Mouse (Mus musculus): ENCODE results near the gene Mpi. TPM values are rescaled to one million over a fixed set of nuclear protein-coding genes. Genes with fewer than 3 reads are reported as not detected.

Mpi gene
- total and polyA plus RNA-seq, 3 experiments: 28.2 to 37.3 (median 28.6) TPM

GRCm38 (mm10) chr9:57584991-57585390 lies 32.4 kb upstream of the Mpi start:
- Histone ChIP-seq H3K9ac (ENCODE audit: insufficient read depth, low read depth) (no peak overlapping the region), H3K4me3 (replicated peaks in 1 of 3; ENCODE audit: low read depth in 2 of 3, low read length in 2 of 3, poor library complexity in 1 of 3) (no peak overlapping the region), H3K9me3 (replicated peaks; ENCODE audit: low read length) (no peaks in the 10 kb centered on the region), H3K36me3 (replicated peaks in 1 of 2; ENCODE audit: control insufficient read depth in 1 of 2, insufficient read depth in 1 of 2, low read length in 1 of 2) (peaks cover 60 to 82% of the 10 kb centered on the region in 2 experiments), H3K4me1 (ENCODE audit: control insufficient read depth in 1 of 2, insufficient read depth in 2 of 2) (peaks cover 0 to 17% of the 10 kb centered on the region in 2 experiments; a peak in 2 of 4 replicates), H3K4me2 (ENCODE audit: insufficient read depth, low read depth, poor library complexity, severe bottlenecking) (no peak overlapping the region), H3K27ac (ENCODE audit: insufficient read depth, low read depth) (no peak overlapping the region), H3K79me2 (replicated peaks; ENCODE audit: control insufficient read depth, extremely low read depth, insufficient read depth, poor library complexity, severe bottlenecking) (no peaks in the 10 kb centered on the region), H3K27me3 (replicated peaks) (no peaks in the 10 kb centered on the region)
- DNase-seq (ENCODE audit: extremely low read depth): no peak
- dilution Hi-C loops (cut with MboI; ENCODE audit: extremely low pct_ligation_motif_present, extremely low pct_unique_long_range_greater_than_20kb, low sequenced_read_pairs): no loop called here
- in situ Hi-C loops (cut with MboI; ENCODE audit: low pct_ligation_motif_present, low pct_unique_long_range_greater_than_20kb, low sequenced_read_pairs): no loop called here
- TF ChIP-seq MAZ (IDR thresholded peaks at IDR 0.05; ENCODE audit: low read depth, low read length): no peak
- TF ChIP-seq POLR2A (IDR thresholded peaks at IDR 0.05; ENCODE audit: low read depth, low read length): no peak
- no peak for TF ChIP-seq SMC3 (IDR thresholded peaks at IDR 0.05; ENCODE audit: low read depth, low read length)
- no peak for TF ChIP-seq ETS1 (conservative IDR thresholded peaks at IDR 0.05; ENCODE audit: low read depth, low read length)
- no peak for TF ChIP-seq NELFE (IDR thresholded peaks at IDR 0.05; ENCODE audit: low read depth, low read length)
- no peak for TF ChIP-seq NRF1 (IDR thresholded peaks at IDR 0.05; ENCODE audit: low read depth, low read length)
- no peak for TF ChIP-seq RCOR1 (conservative IDR thresholded peaks at IDR 0.05; ENCODE audit: low read depth, low read length)
- TF ChIP-seq CHD1 (IDR thresholded peaks at IDR 0.05; ENCODE audit: low read depth, low read length): no peak
- no peak for TF ChIP-seq TCF12 (IDR thresholded peaks at IDR 0.05; ENCODE audit: low read depth, low read length)
- no peak for TF ChIP-seq RAD21 (IDR thresholded peaks at IDR 0.05; ENCODE audit: low read depth, low read length)
- TF ChIP-seq MXI1 (IDR thresholded peaks at IDR 0.05; ENCODE audit: low read depth, low read length): no peak
- TF ChIP-seq USF1 (IDR thresholded peaks at IDR 0.05; ENCODE audit: low read depth, low read length): no peak
- TF ChIP-seq ZNF384 (IDR thresholded peaks at IDR 0.05; ENCODE audit: low read depth, low read length): no peak
- TF ChIP-seq HCFC1 (IDR thresholded peaks at IDR 0.05; ENCODE audit: low read depth, low read length): no peak
- TF ChIP-seq KAT2A (IDR thresholded peaks at IDR 0.05; ENCODE audit: insufficient replicate concordance, low read length): no peak
- TF ChIP-seq ZMIZ1 (IDR thresholded peaks at IDR 0.05; ENCODE audit: low read depth, low read length): no peak
- TF ChIP-seq ZKSCAN1 (IDR thresholded peaks at IDR 0.05; ENCODE audit: borderline replicate concordance, low read depth, low read length): no peak
- no peak for TF ChIP-seq USF2 (conservative IDR thresholded peaks at IDR 0.05; ENCODE audit: low read depth, low read length)
- TF ChIP-seq POLR2AphosphoS2 (IDR thresholded peaks at IDR 0.05; ENCODE audit: low read depth, low read length): no peak
- no peak for TF ChIP-seq GABPA (IDR thresholded peaks at IDR 0.05; ENCODE audit: insufficient replicate concordance, low read depth, low read length)

- Histone ChIP-seq H3K4me3 (replicated peaks in 1 of 3; ENCODE audit: low read depth in 2 of 3, low read length in 2 of 3, poor library complexity in 1 of 3) (no peak overlapping the region), H3K4me2 (ENCODE audit: insufficient read depth, low read depth, poor library complexity, severe bottlenecking) (no peak overlapping the region), H3K36me3 (replicated peaks in 1 of 2; ENCODE audit: control insufficient read depth in 1 of 2, insufficient read depth in 1 of 2, low read length in 1 of 2) (peaks cover 66 to 88% of the 10 kb centered on the region in 2 experiments), H3K27me3 (replicated peaks) (no peaks in the 10 kb centered on the region), H3K79me2 (replicated peaks; ENCODE audit: control insufficient read depth, extremely low read depth, insufficient read depth, poor library complexity, severe bottlenecking) (no peaks in the 10 kb centered on the region; the same call in 1 of the 2 replicates), H3K27ac (ENCODE audit: insufficient read depth, low read depth) (no peak overlapping the region), H3K9me3 (replicated peaks; ENCODE audit: low read length) (no peaks in the 10 kb centered on the region), H3K4me1 (ENCODE audit: control insufficient read depth in 1 of 2, insufficient read depth in 2 of 2) (peaks cover 0 to 7% of the 10 kb centered on the region in 2 experiments; a peak in 1 of 4 replicates), H3K9ac (ENCODE audit: insufficient read depth, low read depth) (no peak overlapping the region)
- in situ Hi-C loops (cut with MboI; ENCODE audit: low pct_ligation_motif_present, low pct_unique_long_range_greater_than_20kb, low sequenced_read_pairs): no loop called here
- dilution Hi-C loops (cut with MboI; ENCODE audit: extremely low pct_ligation_motif_present, extremely low pct_unique_long_range_greater_than_20kb, low sequenced_read_pairs): no loop called here
- TF ChIP-seq GABPA (IDR thresholded peaks at IDR 0.05; ENCODE audit: insufficient replicate concordance, low read depth, low read length) (no peak), ETS1 (conservative IDR thresholded peaks at IDR 0.05; ENCODE audit: low read depth, low read length) (no peak), SMC3 (IDR thresholded peaks at IDR 0.05; ENCODE audit: low read depth, low read length) (no peak), BHLHE40 (IDR thresholded peaks at IDR 0.05; ENCODE audit: low read depth, low read length) (no peak), CHD2 (IDR thresholded peaks at IDR 0.05; ENCODE audit: low read length) (no peak)
- no peak for DNase-seq (ENCODE audit: extremely low read depth)
Observed at GRCm38 (mm10) chr9:57577144-57577849, 24.7 kb upstream of the Mpi start.
